Mouse (Mus musculus) neural tube, embryonic 15.5 days (tissue): Measurements from ENCODE around the gene Plk1. TPM values are rescaled to one million over a fixed set of nuclear protein-coding genes. Genes with fewer than 3 reads are reported as not detected.

Experiments
- ATAC-seq: fragments of 200-750 bp; cut with Nextera tagmentation; 2 replicates; pipeline ENCODE4 v1.8.0; 2017; ENCODE audit warnings: mild to moderate bottlenecking, moderate TSS enrichment, moderate library complexity; ENCODE audit not compliant: low FRiP score
- H3K27ac ChIP-seq: fragments of 300-500 bp; sonication (generic); replicated peaks from 2 replicates; pipeline ENCODE4 v1.5.1; 2015; ENCODE audit warnings: mild to moderate bottlenecking, inconsistent platforms
- H3K27me3 ChIP-seq: fragments of 300-500 bp; sonication (generic); replicated peaks from 2 replicates; pipeline ENCODE4 v1.6.1; 2015; ENCODE audit warnings: inconsistent platforms
- H3K36me3 ChIP-seq: fragments of 300-500 bp; sonication (generic); 2 replicates; pipeline ENCODE4 v1.6.1; 2015; ENCODE audit warnings: inconsistent platforms
- H3K4me1 ChIP-seq: fragments of 300-500 bp; sonication (generic); 2 replicates; pipeline ENCODE4 v1.6.1; 2015; ENCODE audit warnings: inconsistent platforms
- H3K4me2 ChIP-seq: fragments of 300-500 bp; sonication (generic); 2 replicates; pipeline ENCODE4 v1.6.1; 2015; ENCODE audit warnings: inconsistent platforms, mild to moderate bottlenecking, moderate library complexity
- H3K4me3 ChIP-seq: fragments of 300-500 bp; sonication (generic); replicated peaks from 2 replicates; pipeline ENCODE4 v1.5.1; 2015; ENCODE audit warnings: mild to moderate bottlenecking, inconsistent platforms
- H3K9ac ChIP-seq: fragments of 300-500 bp; sonication (generic); replicated peaks from 2 replicates; pipeline ENCODE4 v1.6.1; 2015; ENCODE audit warnings: mild to moderate bottlenecking, inconsistent platforms
- H3K9me3 ChIP-seq: fragments of 300-500 bp; sonication (generic); replicated peaks from 2 replicates; pipeline ENCODE4 v1.6.1; 2016; ENCODE audit warnings: inconsistent platforms
- WGBS: fragments of 180-500 bp; shearing (Covaris S2); methylation state at CpG from one replicate; pipeline ENCODE4 v1.1.7; 2015; ENCODE audit warnings: mixed read lengths; 5-methylcytosine and 5-hydroxymethylcytosine counted together
- polyA plus RNA-seq: library from polyadenylated mRNA; unstranded; fragments of >200 nt; fragmentation: Nextera tagmentation; extraction: Ambion mirVana; gene quantifications from 2 replicates; pipeline ENCODE4 v1.2.1, GENCODE M21; 2015

Gene Plk1
- polyA plus RNA-seq, 1 experiment from 2014 or later = 13.7 TPM

GRCm38 (mm10) chr7:122196771-122197170 lies 37.5 kb downstream of the Plk1 start:
- H3K4me1 ChIP-seq = no peaks in the 10 kb centered on the region
- H3K4me3 ChIP-seq = no peak overlapping the region
- H3K4me2 ChIP-seq = no peak overlapping the region
- no peak overlapping the region for H3K27ac ChIP-seq
- H3K36me3 ChIP-seq = no peaks in the 10 kb centered on the region
- H3K9ac ChIP-seq = no peak overlapping the region
- WGBS = 89% methylated on average over 9 of the region's 9 CpGs
- no peaks in the 10 kb centered on the region for H3K9me3 ChIP-seq
- ATAC-seq = no peak
- no peaks in the 10 kb centered on the region for H3K27me3 ChIP-seq

- no peak overlapping the region for H3K4me3 ChIP-seq
- H3K9ac ChIP-seq = no peak overlapping the region
Measured at GRCm38 (mm10) chr7:122197306-122197705, 38.1 kb downstream of the Plk1 start.

GRCm38 (mm10) chr7:122199296-122199695 lies 40.1 kb downstream of the Plk1 start:
- H3K36me3 ChIP-seq = no peaks in the 10 kb centered on the region
- no peak overlapping the region for H3K27ac ChIP-seq
- H3K9ac ChIP-seq = no peak overlapping the region
- H3K4me3 ChIP-seq = no peak overlapping the region
- no peaks in the 10 kb centered on the region for H3K9me3 ChIP-seq
- no peaks in the 10 kb centered on the region for H3K4me1 ChIP-seq
- no peak; the same call in 1 of the 2 replicates for ATAC-seq
- no peaks in the 10 kb centered on the region for H3K27me3 ChIP-seq
- H3K4me2 ChIP-seq = no peak overlapping the region
- WGBS = 36% methylated on average over 5 of the region's 5 CpGs

More at GRCm38 (mm10) chr7:122197306-122197705, 38.1 kb downstream of the Plk1 start:
- Histone ChIP-seq H3K4me1 (no peaks in the 10 kb centered on the region), H3K9me3 (no peaks in the 10 kb centered on the region), H3K4me2 (no peak overlapping the region), H3K27me3 (no peaks in the 10 kb centered on the region), H3K36me3 (no peaks in the 10 kb centered on the region), H3K27ac (no peak overlapping the region)
- ATAC-seq = no peak
- 36% methylated on average over 4 of the region's 4 CpGs for WGBS

DNA sequence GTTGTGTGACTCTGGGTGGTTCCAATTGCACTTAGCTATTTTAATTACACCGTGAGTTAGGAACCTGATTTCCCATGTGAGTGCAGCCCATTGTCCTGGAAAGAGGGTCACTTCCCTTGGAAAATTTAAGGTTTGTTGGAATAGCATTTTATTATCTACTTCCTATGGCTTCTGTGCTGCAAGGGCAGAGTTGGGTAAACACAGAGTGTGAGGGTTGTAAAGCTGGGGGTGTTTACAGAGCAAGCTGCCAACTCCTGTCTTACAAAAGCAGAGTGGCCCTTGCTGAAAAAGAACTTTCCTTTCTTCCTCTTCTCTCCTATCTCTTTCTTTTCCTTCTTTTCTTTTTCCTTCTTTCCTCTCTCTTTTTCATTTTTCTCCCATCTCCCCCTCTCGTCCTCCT lies 44.7 kb downstream of the Plk1 start:
- H3K4me3 ChIP-seq = no peak overlapping the region
- no peaks in the 10 kb centered on the region for H3K9me3 ChIP-seq
- no peaks in the 10 kb centered on the region for H3K4me1 ChIP-seq
- H3K4me2 ChIP-seq = no peak overlapping the region
- H3K36me3 ChIP-seq = no peaks in the 10 kb centered on the region
- 0 out of 2 replicates have a peak, but pooled peaks cover 3% of the 10 kb centered on the region for H3K27me3 ChIP-seq
- no peak overlapping the region for H3K27ac ChIP-seq
- 27% methylated on average over 2 of the region's 2 CpGs for WGBS
- no peak overlapping the region for H3K9ac ChIP-seq
- ATAC-seq = no peak

GRCm38 (mm10) chr7:122206121-122206520 lies 46.9 kb downstream of the Plk1 start:
- no peak for ATAC-seq
- 89% methylated on average over 2 of the region's 2 CpGs for WGBS
- no peaks in the 10 kb centered on the region for H3K9me3 ChIP-seq
- no peak overlapping the region for H3K4me3 ChIP-seq
- H3K9ac ChIP-seq = no peak overlapping the region
- no peaks in the 10 kb centered on the region for H3K36me3 ChIP-seq
- no peak overlapping the region for H3K4me2 ChIP-seq
- 0 out of 2 replicates have a peak, but pooled peaks cover 3% of the 10 kb centered on the region for H3K27me3 ChIP-seq
- H3K27ac ChIP-seq = no peak overlapping the region
- H3K4me1 ChIP-seq = no peaks in the 10 kb centered on the region

- 0 out of 2 replicates have a peak, but pooled peaks cover 3% of the 10 kb centered on the region for H3K27me3 ChIP-seq
- no peaks in the 10 kb centered on the region for H3K4me1 ChIP-seq
- H3K4me2 ChIP-seq = no peak overlapping the region
- no peak overlapping the region for H3K4me3 ChIP-seq
- H3K9me3 ChIP-seq = no peaks in the 10 kb centered on the region
- no peaks in the 10 kb centered on the region for H3K36me3 ChIP-seq
- H3K27ac ChIP-seq = no peak overlapping the region
- 70% methylated on average over 7 of the region's 7 CpGs for WGBS
- H3K9ac ChIP-seq = no peak overlapping the region
- ATAC-seq = no peak
Measured at GRCm38 (mm10) chr7:122208276-122209021, 49.2 kb downstream of the Plk1 start.

- WGBS = 30% methylated on average over 20 of the region's 20 CpGs
- peak within 1 kb of the TSS; percentile 46 for H3K4me2 ChIP-seq
- H3K4me1 ChIP-seq = peaks cover 4% of the 10 kb centered on the region; the same call in 1 of the 2 replicates
- no peaks in the 10 kb centered on the region for H3K9me3 ChIP-seq
- no peaks in the 10 kb centered on the region for H3K36me3 ChIP-seq
- H3K27ac ChIP-seq = no peak within 1 kb of the TSS
- no peak for ATAC-seq
- no peaks in the 10 kb centered on the region for H3K27me3 ChIP-seq
- H3K4me3 ChIP-seq = peak within 1 kb of the TSS; percentile 16; the same call in 1 of the 2 replicates
- no peak within 1 kb of the TSS for H3K9ac ChIP-seq
Measured at GRCm38 (mm10) chr7:122219315-122219801, 60.1 kb downstream of the Plk1 start, which contains the start of gene Chp2. Gene Chp2 (plus strand): TSS chr7:122219496.

Other genes with a start within 250 kb of the Plk1 start
- 27.6 and 27.8 TPM in 2 replicates for gene Cog7, start 177.7 kb upstream of the Plk1 start, polyA plus RNA-seq
- 53.1 and 58.6 TPM in 2 replicates for gene Gga2, start 138.2 kb upstream of the Plk1 start, polyA plus RNA-seq
- 71.5 and 73.3 TPM in 2 replicates for gene Ubfd1, start 92.3 kb upstream of the Plk1 start, polyA plus RNA-seq
- gene Ears2, start 92.2 kb upstream of the Plk1 start, polyA plus RNA-seq = 9.6 and 11.5 TPM in 2 replicates
- gene Ndufab1, start 57.6 kb upstream of the Plk1 start, polyA plus RNA-seq = 758 and 808 TPM in 2 replicates
- gene Palb2, start 26.5 kb upstream of the Plk1 start, polyA plus RNA-seq = 4.6 and 7.0 TPM in 2 replicates
- 157 TPM in 2 replicates for gene Dctn5, start 26.4 kb upstream of the Plk1 start, polyA plus RNA-seq
- gene Ern2, start 26.8 kb downstream of the Plk1 start, polyA plus RNA-seq = 1.5 and 2.0 TPM in 2 replicates
- gene Chp2, start 60.1 kb downstream of the Plk1 start, polyA plus RNA-seq = 0.64 and 1.5 TPM in 2 replicates
- 134 and 150 TPM in 2 replicates for gene Prkcb, start 129.3 kb downstream of the Plk1 start, polyA plus RNA-seq